Mouse (Mus musculus): ENCODE measurements around the gene Cobll1. TPM values are rescaled to one million over a fixed set of nuclear protein-coding genes. Genes with fewer than 3 reads are reported as not detected.

The Cobll1 gene
- polyA plus RNA-seq, 1 experiment from 2014 or later, result 3.2 TPM

GRCm38 (mm10) chr2:65121435-65121834 is 117.8 kb downstream of the Cobll1 start:
- Histone ChIP-seq H3K4me3 (replicated peaks) (no peak overlapping the region), H3K9me3 (no peaks in the 10 kb centered on the region), H3K27me3 (no peaks in the 10 kb centered on the region), H3K9ac (no peak overlapping the region), H3K36me3 (replicated peaks) (no peaks in the 10 kb centered on the region), H3K4me1 (peaks cover 3% of the 10 kb centered on the region; the same call in 1 of the 2 replicates), H3K4me2 (no peak overlapping the region), H3K27ac (no peak overlapping the region)
- no peak for ATAC-seq (ENCODE audit: low FRiP score)
- 10% methylated on average over 1 of the region's 1 CpGs for WGBS

- Histone ChIP-seq H3K4me3 (replicated peaks) (no peak overlapping the region), H3K27ac (no peak overlapping the region), H3K36me3 (replicated peaks) (no peaks in the 10 kb centered on the region), H3K9ac (no peak overlapping the region), H3K4me2 (no peak overlapping the region), H3K27me3 (no peaks in the 10 kb centered on the region), H3K4me1 (no peaks in the 10 kb centered on the region), H3K9me3 (no peaks in the 10 kb centered on the region)
- 74% methylated on average over 3 of the region's 3 CpGs for WGBS
- ATAC-seq (ENCODE audit: low FRiP score), result no peak
These were observed 118.2 kb downstream of the Cobll1 start for GRCm38 (mm10) chr2:65121012-65121411.

- Histone ChIP-seq H3K9me3 (no peaks in the 10 kb centered on the region), H3K9ac (no peak overlapping the region), H3K4me3 (replicated peaks) (no peak overlapping the region), H3K36me3 (replicated peaks) (no peaks in the 10 kb centered on the region), H3K27me3 (no peaks in the 10 kb centered on the region), H3K27ac (no peak overlapping the region), H3K4me2 (no peak overlapping the region), H3K4me1 (no peaks in the 10 kb centered on the region)
- ATAC-seq (ENCODE audit: low FRiP score), result no peak
- 83% methylated on average over 2 of the region's 2 CpGs for WGBS
These were observed 119.1 kb downstream of the Cobll1 start for GRCm38 (mm10) chr2:65120112-65120511.

- Histone ChIP-seq H3K27me3 (no peaks in the 10 kb centered on the region), H3K36me3 (replicated peaks) (no peaks in the 10 kb centered on the region), H3K4me2 (no peak overlapping the region), H3K4me1 (no peaks in the 10 kb centered on the region), H3K9me3 (no peaks in the 10 kb centered on the region), H3K27ac (no peak overlapping the region), H3K9ac (no peak overlapping the region), H3K4me3 (replicated peaks) (no peak overlapping the region)
- ATAC-seq (ENCODE audit: low FRiP score), result no peak
- WGBS, result 70% methylated on average over 8 of the region's 8 CpGs
These were observed 119.5 kb downstream of the Cobll1 start for GRCm38 (mm10) chr2:65119667-65120066.

GRCm38 (mm10) chr2:65119076-65119475 is 120.1 kb downstream of the Cobll1 start:
- Histone ChIP-seq H3K27me3 (no peaks in the 10 kb centered on the region), H3K27ac (no peak overlapping the region)

GRCm38 (mm10) chr2:65117859-65118258 is 121.3 kb downstream of the Cobll1 start:
- ATAC-seq (ENCODE audit: low FRiP score), result no peak
- WGBS, result 87% methylated on average over 2 of the region's 2 CpGs
- Histone ChIP-seq H3K4me1 (no peaks in the 10 kb centered on the region), H3K36me3 (replicated peaks) (no peaks in the 10 kb centered on the region), H3K4me2 (no peak overlapping the region), H3K9me3 (no peaks in the 10 kb centered on the region), H3K4me3 (replicated peaks) (no peak overlapping the region), H3K27me3 (no peaks in the 10 kb centered on the region), H3K27ac (no peak overlapping the region), H3K9ac (no peak overlapping the region)

More at GRCm38 (mm10) chr2:65119076-65119475, 120.1 kb downstream of the Cobll1 start:
- 90% methylated on average over 2 of the region's 2 CpGs for WGBS
- Histone ChIP-seq H3K4me2 (no peak overlapping the region), H3K36me3 (replicated peaks) (no peaks in the 10 kb centered on the region), H3K9ac (no peak overlapping the region), H3K9me3 (no peaks in the 10 kb centered on the region), H3K4me3 (replicated peaks) (no peak overlapping the region), H3K4me1 (no peaks in the 10 kb centered on the region)
- no peak for ATAC-seq (ENCODE audit: low FRiP score)

GRCm38 (mm10) chr2:65116428-65117125 is 122.6 kb downstream of the Cobll1 start:
- H3K4me2 ChIP-seq, result no peak overlapping the region
- H3K36me3 ChIP-seq (replicated peaks), result no peaks in the 10 kb centered on the region
- ATAC-seq (ENCODE audit: low FRiP score), result no peak
- H3K27me3 ChIP-seq, result no peaks in the 10 kb centered on the region
- H3K27ac ChIP-seq, result no peak overlapping the region
- no peaks in the 10 kb centered on the region for H3K9me3 ChIP-seq
- H3K9ac ChIP-seq, result no peak overlapping the region
- H3K4me1 ChIP-seq, result no peaks in the 10 kb centered on the region
- WGBS, result 86% methylated on average over 2 of the region's 2 CpGs
- no peak overlapping the region for H3K4me3 ChIP-seq (replicated peaks)

- H3K36me3 ChIP-seq (replicated peaks), result no peaks in the 10 kb centered on the region
- no peaks in the 10 kb centered on the region for H3K4me1 ChIP-seq
- ATAC-seq (ENCODE audit: low FRiP score), result no peak
- no peak overlapping the region for H3K9ac ChIP-seq
- H3K27me3 ChIP-seq, result no peaks in the 10 kb centered on the region
- no peak overlapping the region for H3K4me3 ChIP-seq (replicated peaks)
- no peak overlapping the region for H3K4me2 ChIP-seq
- H3K9me3 ChIP-seq, result no peaks in the 10 kb centered on the region
- WGBS, result 82% methylated on average over 4 of the region's 4 CpGs
- no peak overlapping the region for H3K27ac ChIP-seq
These were observed 126.0 kb downstream of the Cobll1 start for GRCm38 (mm10) chr2:65113191-65113590.

- H3K9ac ChIP-seq, result no peak overlapping the region
- no peak overlapping the region for H3K4me2 ChIP-seq
- no peaks in the 10 kb centered on the region for H3K36me3 ChIP-seq (replicated peaks)
- no peak overlapping the region for H3K27ac ChIP-seq
- no peaks in the 10 kb centered on the region for H3K9me3 ChIP-seq
- H3K4me1 ChIP-seq, result no peaks in the 10 kb centered on the region
- no peaks in the 10 kb centered on the region for H3K27me3 ChIP-seq
- ATAC-seq (ENCODE audit: low FRiP score), result no peak
- no peak overlapping the region for H3K4me3 ChIP-seq (replicated peaks)
- WGBS, result 87% methylated on average over 6 of the region's 6 CpGs
These were observed 134.6 kb downstream of the Cobll1 start for GRCm38 (mm10) chr2:65104569-65104968.

GRCm38 (mm10) chr2:65103801-65104200 is 135.4 kb downstream of the Cobll1 start:
- H3K9ac ChIP-seq, result no peak overlapping the region
- no peak overlapping the region for H3K27ac ChIP-seq
- H3K27me3 ChIP-seq, result no peaks in the 10 kb centered on the region
- ATAC-seq (ENCODE audit: low FRiP score), result no peak
- H3K4me2 ChIP-seq, result no peak overlapping the region
- H3K9me3 ChIP-seq, result no peaks in the 10 kb centered on the region
- WGBS, result 69% methylated on average over 3 of the region's 3 CpGs
- H3K36me3 ChIP-seq (replicated peaks), result no peaks in the 10 kb centered on the region
- no peak overlapping the region for H3K4me3 ChIP-seq (replicated peaks)
- H3K4me1 ChIP-seq, result no peaks in the 10 kb centered on the region

GRCm38 (mm10) chr2:65101388-65101787 is 137.8 kb downstream of the Cobll1 start:
- ATAC-seq (ENCODE audit: low FRiP score), result no peak
- H3K4me1 ChIP-seq, result no peaks in the 10 kb centered on the region
- 85% methylated on average over 2 of the region's 2 CpGs for WGBS
- no peaks in the 10 kb centered on the region for H3K9me3 ChIP-seq
- no peaks in the 10 kb centered on the region for H3K36me3 ChIP-seq (replicated peaks)
- no peak overlapping the region for H3K4me2 ChIP-seq
- no peak overlapping the region for H3K27ac ChIP-seq
- no peak overlapping the region for H3K4me3 ChIP-seq (replicated peaks)
- no peak overlapping the region for H3K9ac ChIP-seq
- no peaks in the 10 kb centered on the region for H3K27me3 ChIP-seq

- no peak for ATAC-seq (ENCODE audit: low FRiP score)
- H3K4me1 ChIP-seq, result no peaks in the 10 kb centered on the region
- WGBS, result 93% methylated on average over 1 of the region's 1 CpGs
These were observed 139.2 kb downstream of the Cobll1 start for GRCm38 (mm10) chr2:65100001-65100400.

GRCm38 (mm10) chr2:65095571-65095970 is 143.6 kb downstream of the Cobll1 start:
- H3K9me3 ChIP-seq, result no peaks in the 10 kb centered on the region
- no peaks in the 10 kb centered on the region for H3K27me3 ChIP-seq
- H3K27ac ChIP-seq, result no peak overlapping the region
- WGBS, result 87% methylated on average over 6 of the region's 6 CpGs
- H3K4me2 ChIP-seq, result no peak overlapping the region
- H3K4me3 ChIP-seq (replicated peaks), result no peak overlapping the region
- no peak for ATAC-seq (ENCODE audit: low FRiP score)
- no peak overlapping the region for H3K9ac ChIP-seq
- H3K4me1 ChIP-seq, result peaks cover 2% of the 10 kb centered on the region; the same call in 1 of the 2 replicates
- H3K36me3 ChIP-seq (replicated peaks), result no peaks in the 10 kb centered on the region

More at GRCm38 (mm10) chr2:65100001-65100400, 139.2 kb downstream of the Cobll1 start:
- Histone ChIP-seq H3K36me3 (replicated peaks) (no peaks in the 10 kb centered on the region), H3K9me3 (no peaks in the 10 kb centered on the region), H3K27ac (no peak overlapping the region), H3K27me3 (no peaks in the 10 kb centered on the region), H3K4me2 (no peak overlapping the region), H3K9ac (no peak overlapping the region), H3K4me3 (replicated peaks) (no peak overlapping the region)
